Mouse (Mus musculus): ENCODE data around the gene Clec4b1. TPM values are rescaled to one million over a fixed set of nuclear protein-coding genes. Genes with fewer than 3 reads are reported as not detected.
"Not testable (repeated sequence)": the region's sequence is repeated elsewhere in the genome, so short reads cannot be mapped to it uniquely, and the experiment has no call there.

Gene Clec4b1
- total RNA-seq (2014; rRNA removed) (0.54 and 0.65 TPM in 2 replicates), polyA plus RNA-seq (2012; rRNA removed) (0.27 TPM in 1 of 2 replicates, not detected in the other)

DNA sequence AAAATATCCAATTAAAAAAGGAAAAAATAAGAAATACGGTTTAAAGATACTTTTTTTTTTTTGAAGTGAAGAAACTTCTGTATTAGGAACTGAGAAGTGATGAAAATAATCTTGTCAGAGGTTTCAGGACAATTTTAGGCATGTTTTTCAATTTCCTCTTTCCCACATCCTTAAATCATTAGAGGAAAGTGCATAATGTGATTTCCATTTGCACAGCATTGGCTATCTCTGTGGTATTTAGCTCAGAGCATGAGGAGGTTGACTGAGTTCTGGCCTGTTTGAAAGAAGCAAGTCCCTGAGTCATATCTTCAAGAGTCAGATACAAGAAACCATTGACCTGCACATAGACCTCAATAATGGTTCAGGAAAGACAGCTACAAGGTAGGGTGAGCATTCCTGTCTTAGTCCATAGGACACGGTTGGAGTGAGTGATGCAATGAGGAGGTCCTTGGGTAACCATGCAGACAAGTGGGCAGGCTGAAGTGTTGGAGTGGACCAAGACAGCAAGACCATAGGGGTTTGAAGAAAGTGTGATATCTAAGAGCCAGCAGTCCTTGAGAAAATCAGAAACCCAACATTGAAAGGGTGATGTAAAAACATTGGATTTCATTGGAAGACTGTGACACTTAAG, at the start of gene Clec4b1:
Clec4b1 (plus strand) TSS at position 221 of the 631 bp plus-strand sequence.
- Histone ChIP-seq H3K9ac (ENCODE audit: low read depth, low read length) (no peak within 1 kb of the TSS), H3K4me3 (ENCODE audit: insufficient read depth, low read depth, low read length) (no peak within 1 kb of the TSS), H3K4me1 (ENCODE audit: control insufficient read depth, insufficient read depth, low read length) (no peaks in the 10 kb centered on the region), H3K27me3 (ENCODE audit: control insufficient read depth, insufficient read depth, low read length) (no peaks in the 10 kb centered on the region; the same call in 1 of the 2 replicates), H3K79me2 (ENCODE audit: control insufficient read depth, insufficient read depth, low read length) (no peaks in the 10 kb centered on the region), H3K27ac (replicated peaks; ENCODE audit: insufficient read depth, low read depth, low read length) (no peak within 1 kb of the TSS), H3K36me3 (ENCODE audit: control insufficient read depth, insufficient read depth, low read length) (no peaks in the 10 kb centered on the region)
- TF ChIP-seq CTCF (IDR thresholded peaks at IDR 0.05; ENCODE audit: low read depth, low read length) (no peak), POLR2A (IDR thresholded peaks at IDR 0.05; ENCODE audit: extremely low read depth, insufficient read depth, low read length) (no peak)
- peak; percentile 25 for DNase-seq (ENCODE audit: extremely low read depth, low read depth, low spot score)
- WGBS, result 67% methylated on average over 2 of the region's 2 CpGs

DNA sequence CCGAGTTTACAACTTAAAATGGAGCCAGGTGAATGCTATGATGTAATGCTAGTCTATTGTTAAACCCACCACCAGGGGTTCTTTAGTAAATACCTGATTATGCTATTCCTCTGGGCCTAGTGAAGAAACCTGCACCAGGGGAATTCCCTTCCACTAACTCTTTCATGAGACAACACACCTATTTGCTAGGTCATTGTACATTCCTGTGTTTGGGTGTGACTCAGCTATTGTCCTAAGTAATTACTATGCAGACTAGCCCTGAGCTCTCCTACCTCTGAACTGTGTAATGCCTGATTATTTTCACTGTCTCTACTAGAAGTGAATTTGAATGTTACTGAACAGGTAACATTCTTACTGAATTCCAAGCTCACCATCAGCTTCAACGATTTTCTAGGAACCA, 45.1 kb upstream of the Clec4b1 start:
- not testable (repeated sequence) for DNase-seq (ENCODE audit: extremely low read depth, low read depth, low spot score); H3K36me3 ChIP-seq (ENCODE audit: control insufficient read depth, insufficient read depth, low read length); H3K79me2 ChIP-seq (ENCODE audit: control insufficient read depth, insufficient read depth, low read length); H3K4me3 ChIP-seq (ENCODE audit: insufficient read depth, low read depth, low read length); H3K9ac ChIP-seq (ENCODE audit: low read depth, low read length); H3K27ac ChIP-seq (replicated peaks; ENCODE audit: insufficient read depth, low read depth, low read length); H3K27me3 ChIP-seq (ENCODE audit: control insufficient read depth, insufficient read depth, low read length); H3K4me1 ChIP-seq (ENCODE audit: control insufficient read depth, insufficient read depth, low read length)
- 73% methylated on average over 2 of the region's 2 CpGs for WGBS

DNA sequence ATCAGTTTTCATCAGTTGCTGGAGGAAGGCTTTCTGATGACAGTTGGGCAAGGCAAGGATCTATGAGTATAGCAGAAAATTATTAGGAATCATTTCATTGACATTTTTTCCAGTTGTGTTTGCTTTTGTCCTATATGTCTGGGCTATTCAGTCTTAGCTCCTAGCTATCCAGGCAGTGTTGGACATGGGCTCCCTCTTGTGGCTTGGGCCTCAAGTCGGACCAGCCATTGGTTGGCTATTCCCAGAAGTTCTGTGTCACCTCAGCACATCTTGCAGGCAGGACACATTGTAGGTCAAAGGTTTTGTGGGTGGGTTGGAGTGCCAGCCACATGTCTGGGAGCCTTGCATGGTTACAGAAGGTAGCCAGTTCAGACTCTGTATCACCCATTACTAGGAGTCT, 44.2 kb upstream of the Clec4b1 start:
- WGBS, result 63% methylated on average over 1 of the region's 1 CpGs
- DNase-seq (ENCODE audit: extremely low read depth, low read depth, low spot score), result peak; percentile 7
- no peaks in the 10 kb centered on the region for H3K79me2 ChIP-seq (ENCODE audit: control insufficient read depth, insufficient read depth, low read length)
- TF ChIP-seq POLR2A (IDR thresholded peaks at IDR 0.05; ENCODE audit: extremely low read depth, insufficient read depth, low read length), result no peak
- peak; percentile 54 for TF ChIP-seq CTCF (IDR thresholded peaks at IDR 0.05; ENCODE audit: low read depth, low read length)
- no peaks in the 10 kb centered on the region for H3K4me1 ChIP-seq (ENCODE audit: control insufficient read depth, insufficient read depth, low read length)
- H3K27ac ChIP-seq (replicated peaks; ENCODE audit: insufficient read depth, low read depth, low read length), result no peak overlapping the region
- no peak overlapping the region for H3K4me3 ChIP-seq (ENCODE audit: insufficient read depth, low read depth, low read length)
- H3K36me3 ChIP-seq (ENCODE audit: control insufficient read depth, insufficient read depth, low read length), result no peaks in the 10 kb centered on the region
- H3K27me3 ChIP-seq (ENCODE audit: control insufficient read depth, insufficient read depth, low read length), result no peaks in the 10 kb centered on the region
- no peak overlapping the region for H3K9ac ChIP-seq (ENCODE audit: low read depth, low read length)

DNA sequence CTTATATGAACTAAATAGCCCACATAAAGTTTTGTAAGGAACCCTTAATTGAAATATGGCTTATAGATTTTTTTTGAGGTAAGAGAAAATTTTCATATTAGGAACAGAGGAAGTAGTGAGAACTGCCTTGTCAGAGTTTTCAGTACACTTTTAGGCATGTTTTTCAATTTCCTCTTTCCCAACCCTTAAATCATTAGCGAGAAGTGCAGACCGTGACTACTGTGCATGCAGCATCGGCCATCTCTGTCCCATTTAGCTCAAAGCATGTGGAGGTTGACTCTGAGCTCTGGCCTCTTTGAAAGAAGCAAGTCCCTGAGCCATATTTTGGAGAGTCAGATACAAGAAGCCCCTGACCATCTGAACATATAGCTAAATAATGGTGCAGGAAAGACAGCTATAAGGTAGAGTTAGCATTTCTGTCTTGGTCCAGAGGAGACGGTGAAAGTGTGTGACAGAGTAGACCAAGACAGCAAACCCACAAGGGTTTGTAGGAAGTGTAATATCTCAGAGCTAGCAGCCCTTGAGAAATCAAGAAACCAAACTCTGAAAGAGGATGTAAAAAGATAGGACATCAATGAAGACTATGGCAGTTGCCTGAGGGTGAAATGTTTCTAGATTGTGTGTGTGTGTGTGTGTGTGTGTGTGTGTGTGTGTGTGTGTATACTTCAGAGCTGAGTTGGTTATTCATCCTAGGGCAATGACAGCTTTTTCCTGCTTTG, 45.5 kb downstream of the Clec4b1 start:
- Histone ChIP-seq H3K27ac (replicated peaks; ENCODE audit: insufficient read depth, low read depth, low read length) (no peak overlapping the region), H3K79me2 (ENCODE audit: control insufficient read depth, insufficient read depth, low read length) (no peaks in the 10 kb centered on the region), H3K4me1 (ENCODE audit: control insufficient read depth, insufficient read depth, low read length) (no peaks in the 10 kb centered on the region), H3K9ac (ENCODE audit: low read depth, low read length) (no peak overlapping the region), H3K36me3 (ENCODE audit: control insufficient read depth, insufficient read depth, low read length) (no peaks in the 10 kb centered on the region), H3K27me3 (ENCODE audit: control insufficient read depth, insufficient read depth, low read length) (no peaks in the 10 kb centered on the region), H3K4me3 (ENCODE audit: insufficient read depth, low read depth, low read length) (no peak overlapping the region)
- peak; percentile 7 for DNase-seq (ENCODE audit: extremely low read depth, low read depth, low spot score)
- TF ChIP-seq POLR2A (IDR thresholded peaks at IDR 0.05; ENCODE audit: extremely low read depth, insufficient read depth, low read length), result no peak
- no peak for TF ChIP-seq CTCF (IDR thresholded peaks at IDR 0.05; ENCODE audit: low read depth, low read length)
- whole genome bisulfite sequencing, result 83% methylated on average over 4 of the region's 4 CpGs

DNA sequence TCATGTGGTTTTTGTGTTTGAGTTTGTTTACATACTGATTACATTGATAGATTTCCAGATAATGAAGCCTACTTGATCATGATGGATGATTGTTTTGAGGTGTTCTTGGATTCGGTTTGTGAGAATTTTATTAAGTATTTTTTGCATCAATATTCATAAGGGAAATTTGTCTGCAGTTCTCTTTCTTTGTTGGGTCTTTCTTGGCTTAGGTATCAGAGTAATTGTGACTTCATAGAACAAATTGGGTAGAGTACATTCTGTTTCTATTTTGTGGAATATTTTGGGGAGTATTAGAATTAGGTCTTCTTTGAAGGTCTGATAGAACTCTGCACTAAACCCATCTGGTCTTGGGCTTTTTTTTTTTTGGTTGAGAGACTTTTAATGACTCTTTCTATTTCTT, 56.4 kb downstream of the Clec4b1 start, which contains the start of gene Clec4a2:
Clec4a2 (plus strand) TSS at position 301 of the 400 bp plus-strand sequence.
- not testable (repeated sequence) for H3K4me1 ChIP-seq (ENCODE audit: control insufficient read depth, insufficient read depth, low read length); H3K4me3 ChIP-seq (ENCODE audit: insufficient read depth, low read depth, low read length); H3K27me3 ChIP-seq (ENCODE audit: control insufficient read depth, insufficient read depth, low read length); H3K9ac ChIP-seq (ENCODE audit: low read depth, low read length); DNase-seq (ENCODE audit: extremely low read depth, low read depth, low spot score); H3K36me3 ChIP-seq (ENCODE audit: control insufficient read depth, insufficient read depth, low read length); H3K79me2 ChIP-seq (ENCODE audit: control insufficient read depth, insufficient read depth, low read length); H3K27ac ChIP-seq (replicated peaks; ENCODE audit: insufficient read depth, low read depth, low read length)
- 64% methylated on average over 1 of the region's 1 CpGs for whole genome bisulfite sequencing

Other genes with a start within 250 kb of the Clec4b1 start
- gene Slc2a3, start 248.3 kb upstream of the Clec4b1 start, total RNA-seq (2014; rRNA removed), result 0.28 and 0.40 TPM in 2 replicates
- gene Slc2a3, start 248.3 kb upstream of the Clec4b1 start, polyA plus RNA-seq (2012; rRNA removed), result 0.22 and 0.66 TPM in 2 replicates
- 1.7 and 2.3 TPM in 2 replicates for gene Foxj2, start 230.0 kb upstream of the Clec4b1 start, total RNA-seq (2014; rRNA removed)
- gene Foxj2, start 230.0 kb upstream of the Clec4b1 start, polyA plus RNA-seq (2012; rRNA removed), result 3.1 and 3.3 TPM in 2 replicates
- gene C3ar1, start 193.8 kb upstream of the Clec4b1 start, total RNA-seq (2014; rRNA removed), result 1.5 and 1.6 TPM in 2 replicates
- gene C3ar1, start 193.8 kb upstream of the Clec4b1 start, polyA plus RNA-seq (2012; rRNA removed), result 0.66 and 0.99 TPM in 2 replicates
- gene Necap1, start 175.5 kb upstream of the Clec4b1 start, total RNA-seq (2014; rRNA removed), result 22.1 and 26.5 TPM in 2 replicates
- 18.8 and 19.4 TPM in 2 replicates for gene Necap1, start 175.5 kb upstream of the Clec4b1 start, polyA plus RNA-seq (2012; rRNA removed)
- gene Clec4a1, start 128.1 kb upstream of the Clec4b1 start, total RNA-seq (2014; rRNA removed), result 1.7 and 1.8 TPM in 2 replicates
- 0.52 and 1.1 TPM in 2 replicates for gene Clec4a1, start 128.1 kb upstream of the Clec4b1 start, polyA plus RNA-seq (2012; rRNA removed)
- gene Clec4a3, start 97.4 kb upstream of the Clec4b1 start, total RNA-seq (2014; rRNA removed), result 5.4 and 5.5 TPM in 2 replicates
- gene Clec4a3, start 97.4 kb upstream of the Clec4b1 start, polyA plus RNA-seq (2012; rRNA removed), result 0.49 and 0.70 TPM in 2 replicates
- gene Clec4a4, start 59.6 kb upstream of the Clec4b1 start, total RNA-seq (2014; rRNA removed), result not detected in 2 replicates
- gene Clec4a4, start 59.6 kb upstream of the Clec4b1 start, polyA plus RNA-seq (2012; rRNA removed), result not detected in 2 replicates
- 1.5 and 1.7 TPM in 2 replicates for gene Clec4a2, start 56.5 kb downstream of the Clec4b1 start, total RNA-seq (2014; rRNA removed)
- gene Clec4a2, start 56.5 kb downstream of the Clec4b1 start, polyA plus RNA-seq (2012; rRNA removed), result 0.22 and 0.39 TPM in 2 replicates
- gene Clec4b2, start 122.9 kb downstream of the Clec4b1 start, total RNA-seq (2014; rRNA removed), result not detected in 2 replicates
- gene Clec4b2, start 122.9 kb downstream of the Clec4b1 start, polyA plus RNA-seq (2012; rRNA removed), result not detected in 2 replicates
- 5.0 and 5.5 TPM in 2 replicates for gene Clec4n, start 179.9 kb downstream of the Clec4b1 start, total RNA-seq (2014; rRNA removed)
- 0.40 and 2.0 TPM in 2 replicates for gene Clec4n, start 179.9 kb downstream of the Clec4b1 start, polyA plus RNA-seq (2012; rRNA removed)
- 0.09 and 0.13 TPM in 2 replicates for gene Clec4d, start 212.1 kb downstream of the Clec4b1 start, total RNA-seq (2014; rRNA removed)
- 0.07 TPM in 1 of 2 replicates, not detected in the other for gene Clec4d, start 212.1 kb downstream of the Clec4b1 start, polyA plus RNA-seq (2012; rRNA removed)
- gene Clec4e, start 239.9 kb downstream of the Clec4b1 start, total RNA-seq (2014; rRNA removed), result 0.09 TPM in 1 of 2 replicates, not detected in the other
- not detected in 2 replicates for gene Clec4e, start 239.9 kb downstream of the Clec4b1 start, polyA plus RNA-seq (2012; rRNA removed)